Mouse (Mus musculus) thymus, postnatal 25 days (tissue): Measurements from ENCODE around the gene Gm20388.
"Not testable (repeated sequence)": the region's sequence is repeated elsewhere in the genome, so short reads cannot be mapped to it uniquely, and the experiment has no call there.

ENCODE experiments used
- DNase-seq: peaks from one replicate; pipeline ENCODE4 v3.0.0; 2022

Gm20388 gene

GRCm38 (mm10) chr8:121590203-121591177 is 1679.8 kb downstream of the Gm20388 start, which contains the start of gene Map1lc3b:
Map1lc3b (plus strand) TSS chr8:121590361.
- peak; percentile 98 for DNase-seq

GRCm38 (mm10) chr8:121591178-121592066 is 1680.8 kb downstream of the Gm20388 start:
- DNase-seq = peak; percentile 66

- no peak for DNase-seq
Observed at GRCm38 (mm10) chr8:121593293-121593692, 1682.7 kb downstream of the Gm20388 start.

- no peak for DNase-seq
Observed at GRCm38 (mm10) chr8:121593983-121594382, 1683.3 kb downstream of the Gm20388 start.

GRCm38 (mm10) chr8:121597492-121597891 is 1686.9 kb downstream of the Gm20388 start:
- not testable (repeated sequence) for DNase-seq

- DNase-seq = no peak
Observed at GRCm38 (mm10) chr8:121598190-121598589, 1687.5 kb downstream of the Gm20388 start.

- DNase-seq = peak; percentile 78
Observed at GRCm38 (mm10) chr8:121598892-121599291, 1688.3 kb downstream of the Gm20388 start.

- no peak for DNase-seq
Observed at GRCm38 (mm10) chr8:121599842-121600241, 1689.2 kb downstream of the Gm20388 start.

GRCm38 (mm10) chr8:121602411-121602810 is 1691.8 kb downstream of the Gm20388 start:
- DNase-seq = no peak

- peak; percentile 73 for DNase-seq
Observed at GRCm38 (mm10) chr8:121602860-121603259, 1692.2 kb downstream of the Gm20388 start.

GRCm38 (mm10) chr8:121603801-121604200 is 1693.2 kb downstream of the Gm20388 start:
- DNase-seq = no peak

GRCm38 (mm10) chr8:121607661-121608060 is 1697.0 kb downstream of the Gm20388 start:
- no peak for DNase-seq

GRCm38 (mm10) chr8:121609251-121609650 is 1698.6 kb downstream of the Gm20388 start:
- DNase-seq = no peak

GRCm38 (mm10) chr8:121609916-121610315 is 1699.3 kb downstream of the Gm20388 start:
- no peak for DNase-seq

GRCm38 (mm10) chr8:121613419-121613818 is 1702.8 kb downstream of the Gm20388 start:
- no peak for DNase-seq

GRCm38 (mm10) chr8:121619401-121619995 is 1708.9 kb downstream of the Gm20388 start:
- DNase-seq = no peak

- no peak for DNase-seq
Observed at GRCm38 (mm10) chr8:121620801-121621516, 1710.3 kb downstream of the Gm20388 start.

- no peak for DNase-seq
Observed at GRCm38 (mm10) chr8:121621879-121622278, 1711.2 kb downstream of the Gm20388 start.

GRCm38 (mm10) chr8:121623043-121623442 is 1712.4 kb downstream of the Gm20388 start:
- DNase-seq = no peak

- DNase-seq = no peak
Observed at GRCm38 (mm10) chr8:121628681-121629080, 1718.0 kb downstream of the Gm20388 start.

- DNase-seq = no peak
Observed at GRCm38 (mm10) chr8:121631645-121632071, 1721.0 kb downstream of the Gm20388 start.

- no peak for DNase-seq
Observed at GRCm38 (mm10) chr8:121632401-121632800, 1721.8 kb downstream of the Gm20388 start.
